Mouse (Mus musculus) induced T-regulatory cell, adult 2 months (primary cell): ENCODE measurements around the gene Ttc22.

Experiments used
- DNase-seq: peaks from one replicate; pipeline ENCODE4 v3.0.0-alpha.2; 2012; ENCODE audit warnings: low read depth

Ttc22 gene

GRCm38 (mm10) chr4:106663956-106664470 is 41.8 kb downstream of the Ttc22 start:
- DNase-seq, result no peak

GRCm38 (mm10) chr4:106664697-106665096 is 42.5 kb downstream of the Ttc22 start:
- DNase-seq, result no peak

- DNase-seq, result no peak
These were observed 43.0 kb downstream of the Ttc22 start for GRCm38 (mm10) chr4:106665269-106665668.

- no peak for DNase-seq
These were observed 43.4 kb downstream of the Ttc22 start for GRCm38 (mm10) chr4:106665673-106666072.

- DNase-seq, result no peak
These were observed 44.3 kb downstream of the Ttc22 start for GRCm38 (mm10) chr4:106666546-106666945.

GRCm38 (mm10) chr4:106676749-106677148 is 54.5 kb downstream of the Ttc22 start:
- no peak for DNase-seq

- peak; percentile 97 for DNase-seq
These were observed 56.3 kb downstream of the Ttc22 start, which contains the start of gene Ttc4 for GRCm38 (mm10) chr4:106678442-106679118. Gene Ttc4 (minus strand): TSS chr4:106678944.

GRCm38 (mm10) chr4:106679152-106679551 is 56.9 kb downstream of the Ttc22 start:
- no peak for DNase-seq

- DNase-seq, result peak; percentile 16
These were observed 58.7 kb downstream of the Ttc22 start for GRCm38 (mm10) chr4:106680955-106681354.

- DNase-seq, result no peak
These were observed 66.5 kb downstream of the Ttc22 start for GRCm38 (mm10) chr4:106688636-106689296.
